Mouse (Mus musculus) midbrain, embryonic 14.5 days (tissue): ENCODE measurements around the gene Cntn5. TPM values are rescaled to one million over a fixed set of nuclear protein-coding genes. Genes with fewer than 3 reads are reported as not detected.
"Not testable (repeated sequence)": the region's sequence is repeated elsewhere in the genome, so short reads cannot be mapped to it uniquely, and the experiment has no call there.

Source experiments
- ATAC-seq: fragments of 200-750 bp; cut with Nextera tagmentation; 2 replicates; pipeline ENCODE4 v1.8.0; 2017; ENCODE audit warnings: moderate number of reproducible peaks, moderate library complexity; ENCODE audit not compliant: low FRiP score, low TSS enrichment
- DNase-seq: peaks from one replicate; pipeline ENCODE4 v3.0.0-alpha.2; 2015
- H3K27ac ChIP-seq: fragments of 300-500 bp; sonication (generic); replicated peaks from 2 replicates; pipeline ENCODE4 v1.5.1; 2014; ENCODE audit warnings: mild to moderate bottlenecking, low read depth, low read length, moderate library complexity
- H3K27me3 ChIP-seq: fragments of 300-500 bp; sonication (generic); 2 replicates; pipeline ENCODE4 v1.6.1; 2014; ENCODE audit warnings: low read length, control low read depth, mixed read lengths; ENCODE audit not compliant: control insufficient read depth, insufficient read depth
- H3K36me3 ChIP-seq: fragments of 300-500 bp; sonication (generic); 2 replicates; pipeline ENCODE4 v1.6.1; 2014; ENCODE audit warnings: low read length, control low read depth; ENCODE audit not compliant: control insufficient read depth, insufficient read depth
- H3K4me1 ChIP-seq: fragments of 300-500 bp; sonication (generic); 2 replicates; pipeline ENCODE4 v1.6.1; 2014; ENCODE audit warnings: mild to moderate bottlenecking, antibody characterized with exemption, low read length, control low read depth; ENCODE audit not compliant: control insufficient read depth, insufficient read depth
- H3K4me2 ChIP-seq: fragments of 300-500 bp; sonication (generic); 2 replicates; pipeline ENCODE4 v1.6.1; 2014; ENCODE audit warnings: mild to moderate bottlenecking, low read length, moderate library complexity
- H3K4me3 ChIP-seq: fragments of 300-500 bp; sonication (generic); replicated peaks from 2 replicates; pipeline ENCODE4 v1.5.1; 2014; ENCODE audit warnings: low read depth, low read length
- H3K9ac ChIP-seq: fragments of 300-500 bp; sonication (generic); replicated peaks from 2 replicates; pipeline ENCODE4 v1.6.1; 2014; ENCODE audit warnings: mild to moderate bottlenecking, low read length, moderate library complexity
- H3K9me3 ChIP-seq: fragments of 300-500 bp; sonication (generic); 2 replicates; pipeline ENCODE4 v1.6.1; 2016; ENCODE audit warnings: low read length, control low read depth, mixed read lengths; ENCODE audit not compliant: control insufficient read depth
- WGBS: fragments of 180-500 bp; shearing (Covaris S2); extraction: QIAGEN DNeasy Blood & Tissue Kit; methylation state at CpG from one replicate; pipeline ENCODE4 v1.1.7; 2014; 5-methylcytosine and 5-hydroxymethylcytosine counted together
- polyA plus RNA-seq: library from polyadenylated mRNA; unstranded; fragments of >200 nt; fragmentation: Nextera tagmentation; extraction: Ambion mirVana; gene quantifications from 2 replicates; pipeline ENCODE4 v1.2.1, GENCODE M21; 2014

The Cntn5 gene
- polyA plus RNA-seq, 1 experiment from 2014 or later = 13.1 TPM

GRCm38 (mm10) chr9:10618036-10618435 lies 286.5 kb downstream of the Cntn5 start:
- Histone ChIP-seq H3K9me3 (no peaks in the 10 kb centered on the region), H3K36me3 (no peaks in the 10 kb centered on the region), H3K27ac (no peak overlapping the region), H3K4me1 (no peaks in the 10 kb centered on the region), H3K9ac (no peak overlapping the region), H3K27me3 (no peaks in the 10 kb centered on the region), H3K4me3 (no peak overlapping the region), H3K4me2 (no peak overlapping the region)
- WGBS = 91% methylated on average over 5 of the region's 5 CpGs
- ATAC-seq (no peak), DNase-seq (no peak)

- H3K4me1 ChIP-seq = no peaks in the 10 kb centered on the region
Measured at GRCm38 (mm10) chr9:10575346-10576241, 329.0 kb downstream of the Cntn5 start.

GRCm38 (mm10) chr9:10569830-10570229 lies 334.7 kb downstream of the Cntn5 start:
- no peak overlapping the region for H3K4me3 ChIP-seq
- no peak for ATAC-seq
- H3K4me1 ChIP-seq = no peaks in the 10 kb centered on the region
- H3K9me3 ChIP-seq = no peaks in the 10 kb centered on the region
- no peaks in the 10 kb centered on the region for H3K27me3 ChIP-seq
- no peaks in the 10 kb centered on the region for H3K36me3 ChIP-seq
- DNase-seq = no peak
- no peak overlapping the region for H3K9ac ChIP-seq
- H3K4me2 ChIP-seq = no peak overlapping the region
- no peak overlapping the region for H3K27ac ChIP-seq

More at GRCm38 (mm10) chr9:10575346-10576241, 329.0 kb downstream of the Cntn5 start:
- WGBS = 74% methylated on average over 7 of the region's 7 CpGs
- Histone ChIP-seq H3K9ac (no peak overlapping the region), H3K9me3 (no peaks in the 10 kb centered on the region), H3K4me3 (no peak overlapping the region), H3K4me2 (no peak overlapping the region), H3K36me3 (no peaks in the 10 kb centered on the region), H3K27me3 (no peaks in the 10 kb centered on the region), H3K27ac (no peak overlapping the region)
- DNase-seq (peak; percentile 23), ATAC-seq (no peak)

GRCm38 (mm10) chr9:10540877-10541276 lies 363.7 kb downstream of the Cntn5 start:
- not testable (repeated sequence) for H3K36me3 ChIP-seq, H3K4me1 ChIP-seq, H3K27ac ChIP-seq, H3K9ac ChIP-seq, H3K27me3 ChIP-seq, H3K4me2 ChIP-seq, H3K4me3 ChIP-seq, DNase-seq, H3K9me3 ChIP-seq, ATAC-seq
- 60% methylated on average over 5 of the region's 5 CpGs for whole genome bisulfite sequencing

- 87% methylated on average over 5 of the region's 5 CpGs for WGBS
- H3K4me1 ChIP-seq = no peaks in the 10 kb centered on the region
- H3K9me3 ChIP-seq = no peaks in the 10 kb centered on the region
- no peak for ATAC-seq
- H3K4me3 ChIP-seq = no peak overlapping the region
- DNase-seq = no peak
- no peak overlapping the region for H3K4me2 ChIP-seq
- H3K36me3 ChIP-seq = no peaks in the 10 kb centered on the region
- H3K27me3 ChIP-seq = no peaks in the 10 kb centered on the region
- no peak overlapping the region for H3K27ac ChIP-seq
- H3K9ac ChIP-seq = no peak overlapping the region
Measured at GRCm38 (mm10) chr9:10532248-10532647, 372.3 kb downstream of the Cntn5 start.

GRCm38 (mm10) chr9:10531087-10531486 lies 373.5 kb downstream of the Cntn5 start:
- Histone ChIP-seq H3K4me1 (no peaks in the 10 kb centered on the region), H3K27ac (no peak overlapping the region), H3K4me3 (no peak overlapping the region), H3K27me3 (no peaks in the 10 kb centered on the region), H3K36me3 (no peaks in the 10 kb centered on the region), H3K4me2 (no peak overlapping the region), H3K9me3 (no peaks in the 10 kb centered on the region), H3K9ac (no peak overlapping the region)
- 86% methylated on average over 2 of the region's 2 CpGs for WGBS
- ATAC-seq (no peak), DNase-seq (no peak)

GRCm38 (mm10) chr9:10529528-10529927 lies 375.0 kb downstream of the Cntn5 start:
- no peak overlapping the region for H3K4me3 ChIP-seq
- no peaks in the 10 kb centered on the region for H3K36me3 ChIP-seq
- 28% methylated on average over 4 of the region's 4 CpGs for WGBS
- H3K4me1 ChIP-seq = no peaks in the 10 kb centered on the region
- H3K27me3 ChIP-seq = no peaks in the 10 kb centered on the region
- no peak overlapping the region for H3K27ac ChIP-seq
- DNase-seq = no peak
- no peak overlapping the region for H3K9ac ChIP-seq
- no peak overlapping the region for H3K4me2 ChIP-seq
- no peaks in the 10 kb centered on the region for H3K9me3 ChIP-seq
- ATAC-seq = no peak

GRCm38 (mm10) chr9:10529113-10529512 lies 375.5 kb downstream of the Cntn5 start:
- Histone ChIP-seq H3K4me2 (no peak overlapping the region), H3K4me1 (no peaks in the 10 kb centered on the region), H3K27me3 (no peaks in the 10 kb centered on the region), H3K9ac (no peak overlapping the region), H3K27ac (no peak overlapping the region), H3K36me3 (no peaks in the 10 kb centered on the region), H3K9me3 (no peaks in the 10 kb centered on the region), H3K4me3 (no peak overlapping the region)
- ATAC-seq (no peak), DNase-seq (peak; percentile 39)
- 70% methylated on average over 1 of the region's 1 CpGs for WGBS

- ATAC-seq = no peak
- 68% methylated on average over 5 of the region's 5 CpGs for WGBS
- H3K4me3 ChIP-seq = no peak overlapping the region
- no peaks in the 10 kb centered on the region for H3K27me3 ChIP-seq
- no peak overlapping the region for H3K4me2 ChIP-seq
- no peaks in the 10 kb centered on the region for H3K36me3 ChIP-seq
- no peaks in the 10 kb centered on the region for H3K4me1 ChIP-seq
- H3K9ac ChIP-seq = no peak overlapping the region
- no peak for DNase-seq
- no peak overlapping the region for H3K27ac ChIP-seq
- no peaks in the 10 kb centered on the region for H3K9me3 ChIP-seq
Measured at GRCm38 (mm10) chr9:10528692-10529091, 375.9 kb downstream of the Cntn5 start.
